Mouse (Mus musculus) retina, postnatal 1 day (tissue): Measurements from ENCODE around the gene Ocel1.

ENCODE experiments used
- DNase-seq: peaks from one replicate; pipeline ENCODE4 v3.0.0-alpha.2; 2012

The Ocel1 gene

DNA sequence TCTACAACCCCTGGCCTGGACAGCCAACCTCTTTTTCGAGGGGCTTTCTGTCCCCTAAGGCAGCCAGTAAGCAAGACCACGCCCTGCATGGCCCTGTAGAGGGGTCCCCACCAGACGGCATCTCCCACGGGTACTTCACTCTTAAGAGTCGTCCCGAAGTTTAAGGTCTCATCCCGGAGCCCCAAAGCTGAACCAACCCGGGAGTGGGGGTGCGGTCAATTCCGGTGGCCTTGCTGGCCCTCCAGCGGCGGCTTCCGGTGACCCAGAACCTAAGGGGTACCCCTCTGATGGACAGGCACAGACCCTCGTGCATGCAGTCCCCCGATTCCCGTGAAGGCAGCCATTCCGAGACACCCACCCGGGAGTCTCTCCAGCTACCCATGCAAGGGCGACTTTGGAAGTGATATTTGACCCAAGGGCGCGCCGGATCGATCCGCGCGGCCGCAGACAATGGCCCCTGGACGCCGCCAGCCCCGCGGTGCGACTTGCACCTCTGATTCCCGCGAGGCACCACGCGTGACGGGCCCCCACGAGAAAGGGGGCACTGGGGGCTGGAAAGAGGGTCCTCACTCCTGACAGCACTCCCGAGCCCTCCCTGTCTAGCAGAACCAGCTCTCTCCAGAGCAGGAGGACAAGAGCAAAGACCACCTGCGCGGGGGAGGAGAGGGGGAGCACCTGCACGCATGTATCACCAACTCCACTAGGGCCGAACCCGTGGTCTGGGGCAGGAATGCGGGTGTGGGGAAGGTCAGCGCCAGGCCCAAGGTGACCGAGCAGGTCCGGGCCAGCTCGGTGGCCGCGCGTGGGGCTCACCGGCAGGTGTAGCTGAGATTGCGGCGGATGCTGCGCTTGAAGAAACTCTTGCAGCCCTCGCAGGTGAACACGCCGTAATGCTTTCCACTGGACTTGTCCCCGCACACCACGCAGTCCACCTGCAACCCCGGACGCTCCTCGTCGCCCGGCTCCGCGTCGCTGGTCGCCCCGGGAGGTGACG, 9.4 kb downstream of the Ocel1 start:
- DNase-seq, result peak; percentile 23

DNA sequence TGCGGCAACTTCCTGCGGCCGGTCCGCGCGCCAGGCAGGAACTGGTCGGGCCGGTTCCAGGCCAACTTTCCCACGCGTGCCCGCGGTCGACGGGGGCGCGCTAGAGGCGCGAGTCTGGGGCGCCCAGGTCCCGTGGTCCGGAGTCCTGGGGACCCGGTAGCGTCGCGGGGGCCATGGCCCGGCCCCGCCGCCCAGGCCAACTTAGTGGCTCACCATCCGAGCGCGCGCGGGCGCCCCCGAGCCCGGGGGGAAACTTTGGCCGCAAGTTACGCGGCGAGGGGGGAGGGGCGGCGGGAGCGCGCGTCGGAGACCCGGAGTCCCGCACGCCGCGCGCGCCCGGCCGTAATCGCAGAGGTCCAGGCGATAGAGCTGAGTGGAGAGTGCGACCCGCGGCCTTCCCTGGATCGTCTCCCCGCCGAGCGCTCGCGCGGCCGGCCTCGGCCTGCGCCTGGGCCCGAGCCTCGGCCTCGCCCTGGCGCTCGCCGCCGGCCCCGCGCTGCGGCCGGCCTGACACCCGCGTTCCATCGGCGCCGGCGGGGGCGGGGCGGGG, 10.4 kb downstream of the Ocel1 start, which contains the start of gene Nr2f6:
Gene Nr2f6 (minus strand): TSS at position 540 of the 550 bp plus-strand sequence.
- DNase-seq, result peak; percentile 82

DNA sequence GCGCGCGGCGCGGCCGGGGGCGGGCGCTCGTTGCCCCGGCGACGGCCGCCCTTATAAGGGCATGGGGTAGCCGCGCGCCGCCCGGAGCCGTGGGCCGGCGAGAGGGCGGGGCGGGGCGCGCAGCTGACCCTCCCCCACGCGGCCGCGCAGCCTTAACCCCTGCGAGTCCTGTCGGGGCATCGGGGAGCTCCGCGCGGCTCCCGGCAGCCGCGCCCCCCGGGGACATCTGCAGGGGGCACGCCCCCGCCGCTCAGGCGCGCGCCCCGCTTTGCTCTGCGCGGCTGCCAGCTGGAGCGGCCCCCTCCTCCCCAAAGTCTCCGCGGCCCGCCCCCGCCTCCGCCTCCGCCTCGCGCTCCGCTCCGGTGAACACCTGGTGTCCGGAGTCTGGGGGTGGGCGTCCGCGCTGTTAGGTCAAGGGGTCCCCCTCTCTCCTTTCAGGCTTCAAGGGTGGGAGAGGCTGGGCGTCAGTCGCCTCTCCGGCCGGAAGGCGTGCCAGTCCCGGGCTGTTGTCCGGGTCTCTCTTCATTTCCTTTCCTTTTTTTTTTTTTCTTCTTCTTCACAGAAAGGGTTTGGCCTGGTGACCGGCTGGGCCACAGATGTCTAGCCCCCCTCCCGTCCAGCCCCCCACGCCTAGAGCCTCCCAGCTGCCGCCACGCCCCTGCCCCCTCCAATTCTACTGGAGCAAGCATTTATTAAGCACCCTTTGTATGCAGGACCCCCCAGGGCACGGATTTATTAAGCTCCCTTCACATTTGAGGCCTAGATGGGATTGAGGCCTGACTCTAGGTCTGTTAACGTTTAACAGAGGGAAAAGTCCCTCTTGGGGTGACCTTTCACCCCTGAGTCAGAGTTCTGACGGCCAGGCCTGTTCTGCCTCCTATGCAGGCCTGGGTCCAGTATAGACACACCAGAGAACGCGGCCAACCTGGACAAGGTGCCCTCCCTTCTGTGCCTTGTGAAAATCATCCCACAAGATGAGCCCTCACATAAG, 11.2 kb downstream of the Ocel1 start:
- peak; percentile 93 for DNase-seq

DNA sequence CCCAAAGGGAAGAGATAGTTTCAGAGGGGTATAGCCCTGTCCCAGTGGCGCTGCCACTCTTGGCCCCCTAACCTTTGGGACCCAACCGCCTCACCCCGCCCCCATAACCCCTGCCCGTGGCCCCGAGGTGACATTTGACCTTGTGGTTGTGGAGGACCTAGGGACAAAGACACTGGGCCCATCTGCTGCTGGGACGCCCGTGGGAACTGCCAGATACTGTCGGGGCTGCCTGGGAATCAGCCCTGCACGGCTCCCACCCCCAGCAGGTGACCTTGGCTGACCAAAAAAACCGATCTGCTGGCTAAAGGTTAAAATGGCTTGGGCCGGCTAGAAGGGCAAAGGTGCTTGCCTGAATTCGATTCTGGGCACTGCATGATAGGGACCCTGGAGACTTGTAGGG, 12.3 kb downstream of the Ocel1 start:
- DNase-seq, result no peak

DNA sequence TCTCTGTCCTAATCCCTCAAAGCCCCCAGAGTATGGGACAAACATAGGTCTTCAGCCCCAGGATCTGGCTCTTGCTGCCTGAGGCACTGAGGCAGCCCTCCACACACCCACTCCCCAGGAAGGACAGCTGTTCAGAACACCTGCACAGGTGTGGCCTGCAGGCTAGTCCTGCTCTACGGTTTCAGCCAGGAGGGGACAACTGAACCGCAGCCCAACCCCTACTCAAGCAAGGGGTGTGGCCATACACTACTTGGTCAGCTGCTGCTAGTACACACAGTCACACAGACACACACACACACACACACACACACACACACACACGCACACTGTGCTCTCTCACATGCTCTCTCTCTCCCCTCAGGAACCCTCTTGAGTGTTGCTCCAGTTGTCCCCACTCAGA, 12.8 kb downstream of the Ocel1 start:
- peak; percentile 43 for DNase-seq

DNA sequence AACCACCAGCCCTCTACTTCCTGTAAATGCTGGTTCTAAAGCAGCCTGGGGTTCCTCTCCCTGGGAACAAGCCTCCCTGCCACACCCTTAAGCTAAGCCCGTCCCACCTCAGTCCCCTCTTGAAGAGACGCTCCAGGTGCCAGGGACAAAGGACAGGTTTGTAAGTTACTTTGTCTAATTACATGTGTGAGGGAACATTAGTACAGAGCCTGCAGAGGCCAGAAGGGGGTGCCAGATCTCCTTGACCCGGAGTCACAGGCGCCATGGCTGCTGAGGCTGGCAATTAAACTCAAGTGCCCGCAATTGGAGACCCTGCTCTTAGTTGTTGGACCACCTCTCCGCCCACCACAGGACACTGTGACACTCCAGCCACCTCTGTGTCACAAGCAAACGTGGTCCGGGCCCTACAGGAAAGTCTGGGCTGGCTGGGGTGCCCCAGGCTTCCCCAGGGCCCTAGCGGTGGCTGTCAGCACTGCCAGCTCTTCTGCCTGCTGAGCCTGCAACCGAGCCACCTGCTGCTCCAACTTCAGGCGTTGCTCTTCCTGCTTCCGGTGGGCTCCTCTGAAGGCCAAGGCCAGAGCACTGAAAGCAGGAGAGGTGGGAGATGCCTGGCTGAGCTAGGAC, 14.2 kb downstream of the Ocel1 start:
- peak; percentile 6 for DNase-seq

DNA sequence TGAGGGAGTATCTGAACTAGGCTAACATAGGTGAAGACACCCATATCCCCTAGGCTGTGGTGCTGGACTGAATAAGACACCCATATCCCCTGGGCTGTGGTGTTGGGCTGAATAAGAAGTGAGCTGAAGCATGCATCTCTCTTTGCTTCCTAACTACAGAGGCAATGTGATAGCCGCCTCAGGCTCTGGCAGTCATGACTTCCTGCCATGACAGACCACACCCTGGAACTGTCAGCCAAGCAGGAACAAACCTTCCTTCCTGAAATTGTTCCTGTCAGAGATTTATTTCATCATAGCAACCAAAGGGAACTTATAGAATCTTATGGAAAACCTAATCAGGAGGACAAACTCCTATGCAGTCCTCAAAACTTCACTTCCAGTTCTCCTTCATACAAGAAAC, 17.2 kb downstream of the Ocel1 start:
- DNase-seq, result no peak

DNA sequence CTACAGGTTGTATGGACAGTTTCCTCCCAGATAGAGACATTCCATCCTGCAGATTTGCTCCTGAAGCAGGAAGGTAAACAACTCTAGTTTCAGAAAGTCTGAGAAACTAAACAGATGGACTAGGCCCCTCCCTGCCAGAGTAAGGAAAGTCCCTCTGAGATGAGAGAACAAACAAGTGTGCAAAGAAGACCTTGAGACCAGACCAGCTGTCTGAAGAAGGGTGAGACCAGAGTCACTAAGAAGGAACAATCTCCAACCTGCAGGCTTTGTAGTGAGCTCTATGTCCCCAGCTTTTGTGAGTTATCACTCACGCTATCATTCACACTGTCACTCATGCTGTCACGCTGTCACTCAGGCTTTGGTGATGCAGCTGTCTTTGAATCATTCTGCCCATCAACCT, 20.6 kb downstream of the Ocel1 start:
- no peak for DNase-seq

DNA sequence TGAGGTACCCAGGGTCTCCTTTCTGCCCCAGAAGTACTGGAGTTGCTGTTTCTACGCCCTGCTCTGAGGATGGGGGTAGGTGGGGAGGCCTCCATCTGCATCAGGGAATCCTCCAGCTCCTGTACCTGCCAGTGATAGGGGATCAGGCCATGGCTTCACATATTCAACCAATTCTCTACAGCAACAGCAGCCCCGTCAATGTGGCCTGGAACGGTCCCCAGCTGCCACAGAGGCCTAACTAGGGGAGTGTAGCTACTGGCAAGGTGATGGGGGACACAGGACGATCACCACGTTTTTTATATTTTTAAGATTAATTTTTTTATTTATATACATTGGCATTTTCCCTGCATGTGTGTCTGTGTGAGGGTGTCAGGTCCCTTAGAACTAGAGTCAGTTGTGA, 21.3 kb downstream of the Ocel1 start:
- no peak for DNase-seq

DNA sequence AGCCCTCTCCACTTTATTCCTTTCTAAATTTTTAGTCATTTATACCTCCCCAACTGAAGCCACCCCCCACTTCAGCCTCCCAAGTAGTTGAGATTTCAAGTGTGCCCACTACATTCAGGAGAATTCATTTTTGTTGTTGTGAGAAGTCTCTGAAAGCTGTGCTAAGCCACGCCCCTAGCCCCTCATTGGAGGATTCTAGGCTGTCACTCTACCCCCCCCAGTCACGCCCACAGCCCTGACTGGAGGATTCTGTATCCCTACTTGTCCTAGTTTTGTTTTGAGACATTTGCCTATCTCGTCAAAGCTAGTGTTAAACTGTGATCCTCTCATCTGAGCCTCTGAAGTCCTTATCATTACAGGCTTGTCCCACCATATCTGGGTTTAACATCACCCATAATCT, 21.8 kb downstream of the Ocel1 start:
- DNase-seq, result peak; percentile 89

DNA sequence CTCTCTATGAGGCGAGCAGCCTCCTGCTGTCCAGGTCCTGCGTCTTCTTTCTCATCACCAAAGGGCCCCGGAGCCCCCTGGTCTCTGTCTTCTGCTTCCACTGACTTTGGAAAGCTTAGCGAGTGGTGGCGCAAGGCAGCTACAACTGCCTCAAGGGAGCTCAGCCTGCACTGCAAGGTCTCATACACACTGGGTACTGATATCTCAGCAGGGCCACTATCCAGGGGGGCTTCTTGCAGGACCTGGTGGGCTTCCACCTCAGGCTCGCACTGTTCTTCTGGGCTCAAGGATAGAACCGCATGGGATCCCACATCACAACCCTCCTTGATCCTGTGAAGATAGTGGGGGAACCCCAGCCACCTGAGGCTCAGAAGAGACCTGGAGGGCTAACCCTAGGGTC, 23.4 kb downstream of the Ocel1 start:
- DNase-seq, result no peak

DNA sequence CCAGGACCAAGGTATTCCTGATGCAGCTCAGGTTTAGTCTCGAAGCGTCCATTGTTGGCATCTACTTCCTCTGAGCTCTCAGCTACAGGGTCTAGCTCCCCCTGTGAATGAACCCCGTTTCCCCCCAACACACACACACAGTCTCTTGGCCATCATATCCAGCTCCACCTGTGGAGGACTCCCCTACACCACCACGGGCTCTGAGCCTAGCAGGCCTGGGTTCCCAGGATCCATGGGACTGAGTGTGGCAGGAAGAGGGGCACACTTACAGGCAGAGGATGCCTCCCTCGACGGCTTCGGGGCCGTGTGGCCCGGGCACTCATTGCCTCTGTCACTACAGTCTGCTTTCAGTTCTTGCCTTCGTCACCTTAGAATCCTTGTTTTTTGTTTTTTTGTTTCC, 24.0 kb downstream of the Ocel1 start:
- DNase-seq, result no peak

DNA sequence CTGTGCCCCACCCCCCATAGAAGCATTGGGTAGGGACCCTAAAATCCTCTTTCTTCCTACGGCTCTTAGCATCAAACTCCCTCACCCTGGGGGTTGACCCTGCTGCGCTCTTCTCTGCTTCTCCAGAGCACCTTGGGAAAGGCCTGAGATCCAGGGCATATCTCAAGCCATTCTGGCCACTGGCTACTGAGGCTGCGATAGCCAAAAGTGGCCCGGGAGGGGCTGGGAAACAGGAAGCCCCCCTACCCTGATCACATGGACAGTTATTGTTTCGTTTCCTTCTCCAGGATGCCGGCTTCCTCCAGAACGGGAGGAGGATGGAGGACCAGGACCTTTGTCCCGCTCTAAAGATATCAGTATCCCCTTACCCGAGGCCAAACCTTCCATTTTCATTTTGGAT, 24.5 kb downstream of the Ocel1 start, which contains the start of gene Ushbp1:
Gene Ushbp1 (minus strand): TSS at position 174 of the 400 bp plus-strand sequence.
- no peak for DNase-seq

DNA sequence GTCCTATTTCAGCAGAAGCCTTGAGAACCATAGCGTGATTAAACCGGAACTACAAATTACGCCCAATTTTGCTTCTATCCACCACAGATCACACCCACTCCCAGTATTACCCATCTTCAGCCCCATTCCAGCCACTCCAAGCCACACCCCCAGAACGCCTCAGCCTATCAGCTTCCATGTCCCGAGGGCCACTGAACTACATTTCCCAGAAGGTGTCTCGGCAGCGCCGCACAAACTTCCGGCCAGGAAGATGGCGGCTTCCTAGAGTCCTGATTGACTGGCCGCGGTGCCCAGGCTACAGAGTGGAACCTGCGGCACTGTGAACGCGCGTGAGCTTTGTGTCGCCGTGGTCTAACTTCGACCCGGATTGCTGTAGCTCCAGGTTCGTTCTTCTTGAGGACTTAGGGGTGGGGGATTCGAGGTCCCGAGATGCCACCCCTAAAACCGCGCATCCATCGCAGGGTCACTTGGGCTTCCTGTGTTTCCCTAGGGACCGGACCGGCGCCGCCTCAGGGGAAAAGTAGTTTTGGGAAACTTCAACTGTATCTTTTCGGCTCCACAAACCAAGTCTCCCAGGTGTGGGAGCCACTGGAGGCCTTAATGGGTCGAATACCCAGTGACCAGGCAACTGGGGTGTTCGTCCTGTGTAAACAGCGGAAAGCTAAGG, 25.7 kb downstream of the Ocel1 start, which contains the start of gene Babam1:
Gene Babam1 (plus strand): TSS at position 223 of the 667 bp plus-strand sequence.
- DNase-seq, result peak; percentile 98

DNA sequence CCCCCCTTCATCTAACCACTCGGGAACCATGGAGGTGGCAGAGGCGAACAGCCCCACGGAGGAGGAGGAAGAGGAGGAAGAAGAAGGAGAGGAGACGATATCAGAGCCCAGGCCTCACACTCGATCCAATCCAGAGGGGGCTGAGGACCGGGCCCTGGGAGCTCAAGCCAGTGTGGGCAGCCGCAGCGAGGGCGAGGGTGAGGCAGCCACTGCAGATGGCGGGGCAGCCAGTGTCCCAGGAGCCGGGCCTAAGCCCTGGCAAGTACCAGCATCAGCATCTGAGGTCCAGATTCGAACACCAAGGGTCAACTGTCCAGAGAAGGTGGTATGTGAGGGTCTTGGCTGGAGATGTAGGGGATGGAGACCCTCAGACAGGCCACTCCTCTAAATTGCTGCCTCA, 26.6 kb downstream of the Ocel1 start:
- DNase-seq, result no peak

DNA sequence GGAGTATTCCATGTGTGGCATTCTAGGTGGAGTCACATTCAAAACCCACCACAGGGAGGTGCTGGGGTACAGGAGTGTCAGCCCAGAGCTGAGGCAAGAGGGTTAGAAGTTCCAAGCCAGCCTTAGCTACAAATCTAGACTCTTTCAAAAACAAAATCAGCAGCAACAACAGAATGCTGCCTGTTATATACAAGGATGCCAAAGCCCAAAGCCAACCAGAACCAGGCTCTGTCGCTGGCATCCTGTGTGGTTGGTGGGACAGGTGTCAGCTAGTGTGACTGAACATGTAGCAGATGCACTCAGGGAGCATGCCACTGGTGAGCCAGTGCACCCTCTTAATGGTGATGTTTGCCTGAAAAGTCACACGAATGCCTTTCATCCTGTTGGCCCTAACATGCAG, 29.7 kb downstream of the Ocel1 start:
- no peak for DNase-seq

DNA sequence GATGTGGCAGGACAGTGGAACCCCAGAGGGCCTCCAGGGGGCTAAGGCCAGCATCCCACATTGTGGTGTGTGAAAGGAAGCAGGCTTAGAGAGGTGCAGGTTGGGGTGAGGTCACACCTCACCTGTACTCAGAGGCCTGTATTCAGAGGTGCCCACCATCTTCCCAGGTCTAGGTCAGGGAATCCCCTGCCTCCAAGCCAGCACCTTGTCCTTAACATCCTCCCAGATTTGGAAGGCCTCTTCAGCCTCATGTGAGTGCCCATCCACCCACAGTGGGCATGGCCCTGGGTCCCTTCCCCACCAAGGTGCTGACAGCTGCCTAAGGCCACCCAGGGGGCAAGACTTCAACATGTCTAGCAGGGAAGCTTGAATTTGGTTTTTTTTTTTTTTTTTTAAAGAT, 30.4 kb downstream of the Ocel1 start:
- DNase-seq, result no peak

DNA sequence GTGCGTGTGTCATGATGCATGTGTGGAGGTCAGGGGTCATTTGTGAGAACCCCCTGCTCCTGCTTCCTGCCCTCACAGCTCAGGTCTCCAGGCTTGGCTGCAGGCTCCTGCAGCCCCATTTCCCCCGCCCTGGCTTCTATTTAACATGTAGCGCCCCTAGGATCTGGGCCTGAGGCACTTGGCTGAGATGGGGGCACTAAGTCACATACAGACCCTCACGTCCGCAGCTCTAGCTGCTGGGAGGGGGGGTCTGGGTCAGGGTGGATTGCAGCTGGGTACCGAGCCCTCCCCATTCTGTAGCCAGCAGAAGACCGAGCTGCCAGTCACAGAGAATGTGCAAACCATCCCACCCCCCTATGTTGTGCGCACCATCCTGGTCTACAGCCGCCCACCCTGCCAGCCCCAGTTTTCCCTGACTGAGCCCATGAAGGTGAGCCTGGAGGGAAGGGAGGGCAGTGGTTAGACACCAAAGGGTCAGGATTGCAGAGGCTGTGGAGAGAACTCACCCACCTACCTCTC, 31.4 kb downstream of the Ocel1 start:
- DNase-seq, result no peak

DNA sequence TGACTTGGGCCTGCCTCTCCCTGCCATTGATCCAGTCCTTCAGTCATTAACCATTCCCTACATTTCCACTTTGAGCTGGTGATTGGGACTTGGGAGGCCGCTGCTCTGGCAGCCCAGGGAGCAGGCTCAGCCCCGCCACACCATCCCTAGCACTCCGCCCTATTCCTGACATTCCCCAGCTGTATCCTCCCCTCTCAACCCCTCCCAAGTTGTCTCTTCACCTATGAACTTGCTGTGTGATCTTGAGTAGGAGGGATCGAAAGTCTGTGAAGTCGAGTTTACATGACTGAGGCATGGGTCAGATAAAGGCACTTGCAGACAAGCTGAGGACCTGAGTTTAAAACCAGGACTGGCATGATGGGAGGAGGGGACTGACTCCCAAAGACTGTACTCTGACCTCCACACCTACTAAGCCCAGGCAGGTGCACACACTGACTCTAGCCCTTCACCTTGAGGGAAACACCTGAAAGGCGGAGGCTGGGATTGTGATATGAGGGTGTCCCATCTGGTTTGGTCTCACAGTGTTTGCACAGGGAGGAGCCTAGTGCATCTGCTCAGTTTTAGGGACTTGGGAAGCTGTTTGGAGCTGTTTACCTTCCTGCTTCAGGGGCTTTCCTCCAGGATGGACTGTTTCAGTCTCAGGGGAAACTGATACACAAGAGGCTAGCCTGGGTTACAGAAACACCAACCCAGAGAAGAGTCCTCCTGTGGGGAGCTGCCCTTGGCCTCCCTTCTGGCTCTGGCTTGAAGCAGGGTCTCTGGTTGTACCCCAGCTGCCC, 32.2 kb downstream of the Ocel1 start:
- no peak for DNase-seq

DNA sequence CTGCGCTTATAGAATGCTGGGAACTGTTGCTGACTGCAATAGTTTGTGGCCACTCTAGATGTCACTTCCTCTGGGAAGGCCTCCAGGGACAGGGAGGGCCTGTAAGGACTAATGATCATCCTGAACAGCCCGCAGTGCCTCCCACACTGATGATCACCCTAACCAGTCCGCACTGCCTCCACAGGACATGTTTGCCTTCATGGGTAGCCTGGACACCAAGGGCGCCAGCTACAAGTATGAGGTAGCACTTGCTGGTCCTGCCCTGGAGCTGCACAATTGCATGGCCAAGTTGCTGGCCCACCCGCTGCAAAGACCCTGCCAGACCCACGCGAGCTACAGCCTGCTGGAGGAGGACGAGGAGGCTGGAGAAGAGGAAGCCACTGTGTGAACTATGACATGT, 32.9 kb downstream of the Ocel1 start:
- DNase-seq, result no peak

DNA sequence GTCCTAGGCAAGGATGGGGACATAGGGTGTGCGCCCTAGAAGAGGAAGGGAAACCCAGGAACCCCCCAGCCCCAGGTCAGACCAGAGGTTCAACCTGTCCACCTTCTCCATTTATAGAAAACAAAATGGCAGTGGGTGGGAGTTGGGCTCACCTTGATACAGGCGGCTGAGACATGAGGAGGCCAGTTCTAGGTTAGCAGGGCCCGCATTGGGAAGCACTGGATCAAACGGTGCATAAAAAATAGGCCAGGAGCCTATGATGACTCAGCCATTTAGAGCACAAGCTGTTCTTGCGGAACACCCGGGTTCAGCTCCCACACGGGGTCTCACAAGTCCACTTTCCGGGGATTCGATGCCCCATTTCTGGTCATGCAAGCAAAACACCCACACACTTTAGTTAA, 33.9 kb downstream of the Ocel1 start:
- peak; percentile 49 for DNase-seq
